Mouse (Mus musculus) liver, adult 2 months (tissue): Measurements from ENCODE around the gene Mob1a.

Source experiments
- CTCF ChIP-seq: fragments of 200-500 bp; IDR thresholded peaks from 2 replicates; pipeline ENCODE4 v1.5.1; 2011; ENCODE audit warnings: low read depth, low read length, control low read depth
- POLR2A ChIP-seq: fragments of 200-500 bp; IDR thresholded peaks from 2 replicates; pipeline ENCODE4 v1.6.1; 2011; ENCODE audit warnings: low read length, control low read depth; ENCODE audit not compliant: insufficient read depth; ENCODE audit errors: extremely low read depth

GRCm38 (mm10) chr6:83277151-83277550 is 48.7 kb upstream of the Mob1a start:
- TF ChIP-seq CTCF: no peak
- TF ChIP-seq POLR2A: no peak
